Mouse (Mus musculus) neutrophil, adult 83 days (primary cell): ENCODE measurements around the gene Slc36a2. TPM values are rescaled to one million over a fixed set of nuclear protein-coding genes. Genes with fewer than 3 reads are reported as not detected.

Experiments
- total RNA-seq, 2 experiments: library from RNA; stranded (reverse); gene quantifications; one replicate each; pipeline ENCODE4 v1.2.4; 2023

Gene Slc36a2
- total RNA-seq = 1 to 10 TPM; 2.1 to 4.1 TPM

DNA sequence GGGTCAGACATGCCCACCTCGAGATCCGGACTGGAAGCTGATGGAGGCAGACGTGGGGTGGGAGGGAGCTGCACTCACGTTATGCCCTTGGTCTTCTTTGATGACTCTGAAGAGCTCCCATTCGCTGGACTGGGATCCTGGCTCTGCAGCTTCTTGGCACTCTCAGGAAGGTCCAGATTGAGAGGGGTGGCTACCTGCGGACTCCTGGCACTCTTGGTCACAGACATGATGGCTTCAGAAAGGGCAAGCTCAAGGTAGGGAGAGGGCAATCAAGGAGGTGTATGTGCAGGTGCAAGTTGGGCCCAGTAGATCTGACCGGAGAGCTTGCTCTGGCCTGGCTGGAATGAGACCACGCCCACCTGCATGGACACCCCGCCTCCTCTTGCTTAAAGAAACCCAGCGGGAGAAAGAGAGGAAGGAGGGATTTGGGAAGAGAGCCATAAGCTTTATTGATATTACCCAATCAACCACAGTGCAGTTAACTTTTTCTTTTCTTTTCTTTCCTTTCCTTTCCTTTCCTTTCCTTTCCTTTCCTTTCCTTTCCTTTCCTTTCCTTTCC, at the start of gene Slc36a2:
Gene Slc36a2, minus strand, starts transcription at position 345 of the 559 bp plus-strand sequence.

DNA sequence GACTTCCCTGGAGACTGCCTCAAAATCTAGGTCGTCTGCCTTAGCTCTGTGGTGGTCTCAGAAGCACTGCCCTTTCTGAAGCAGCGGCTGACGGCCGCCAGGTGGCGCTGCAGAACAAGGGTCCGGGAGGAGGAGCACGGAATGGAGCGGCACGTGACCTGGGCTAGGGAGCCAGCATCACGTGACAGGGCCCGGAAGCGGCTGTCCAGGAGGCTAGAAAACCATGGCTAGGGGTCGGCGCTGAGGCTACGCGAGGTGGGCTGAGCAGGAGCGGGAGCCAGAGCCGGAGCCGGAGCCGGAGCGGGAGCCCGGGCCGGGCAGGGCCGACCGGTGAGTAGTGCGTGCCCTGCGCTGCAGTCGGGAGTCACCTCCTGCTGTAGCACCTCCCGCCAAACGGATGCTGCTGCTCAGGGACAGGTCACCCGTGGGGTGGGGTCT, 19.3 kb upstream of the Slc36a2 start, which contains the start of gene Slc36a1:
Gene Slc36a1, plus strand, starts transcription at position 192 of the 438 bp plus-strand sequence.

GRCm38 (mm10) chr11:55151608-55152007, 33.3 kb downstream of the Slc36a2 start, which contains the start of gene Slc36a3:
Slc36a3 (minus strand) TSS chr11:55151708.

Other genes with a start within 250 kb of the Slc36a2 start
- gene Tnip1, start 222.2 kb downstream of the Slc36a2 start, total RNA-seq = 10 to 100 TPM; 59.5 to 60.0 TPM
- 100 to 1,000 TPM in 1 of 2 experiments, 10 to 100 TPM in 1; 86.3 to 109 TPM for gene Anxa6, start 151.6 kb downstream of the Slc36a2 start, total RNA-seq
- 1 to 10 TPM; 8.7 TPM for gene Ccdc69, start 106.9 kb downstream of the Slc36a2 start, total RNA-seq
- 100 to 1,000 TPM; 107 to 126 TPM for gene Gm2a, start 87.0 kb downstream of the Slc36a2 start, total RNA-seq
- gene Slc36a3, start 33.4 kb downstream of the Slc36a2 start, total RNA-seq = under 1 TPM; 0.26 to 0.38 TPM
- 10 to 100 TPM; 33.1 to 36.1 TPM for gene Slc36a1, start 19.3 kb upstream of the Slc36a2 start, total RNA-seq
- gene Fat2, start 151.5 kb upstream of the Slc36a2 start, total RNA-seq = under 1 TPM; 0.42 to 0.49 TPM
- gene Sparc, start 238.1 kb upstream of the Slc36a2 start, total RNA-seq = 10 to 100 TPM; 66.1 to 91.1 TPM